Mouse (Mus musculus) ES-Bruce4 (cell line): ENCODE results near the gene Bdh1.

Experiments used
- CTCF ChIP-seq: IDR thresholded peaks from one replicate; pipeline ENCODE4 v1.8.1; 2011; ENCODE audit warnings: low read depth, low read length
- EP300 ChIP-seq: IDR thresholded peaks from 2 replicates; pipeline ENCODE4 v1.6.1; 2011; ENCODE audit warnings: low read depth, low read length; ENCODE audit not compliant: insufficient read depth
- POLR2A ChIP-seq: IDR thresholded peaks from one replicate; pipeline ENCODE4 v1.8.1; 2011; ENCODE audit warnings: low read length; ENCODE audit not compliant: insufficient read depth

DNA sequence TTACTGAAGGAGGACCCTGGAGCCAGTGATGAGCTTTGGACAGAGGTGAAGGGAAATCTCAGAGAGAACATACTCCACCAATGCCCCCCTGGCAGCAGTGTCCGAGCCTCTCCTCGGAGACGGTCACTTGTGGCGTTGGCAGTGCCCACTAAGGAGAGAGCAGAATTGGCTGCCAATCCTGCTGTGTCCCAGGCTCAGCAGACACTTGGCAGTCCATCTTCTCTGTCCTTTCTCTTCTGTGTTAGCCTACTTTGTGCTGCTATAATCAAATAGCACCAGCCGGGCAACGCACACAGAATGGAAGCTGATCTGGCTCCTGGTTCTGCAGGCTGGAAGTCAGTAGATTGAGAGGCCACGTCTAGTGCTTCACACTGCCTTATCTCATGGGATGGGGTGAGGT is 68.9 kb downstream of the Bdh1 start:
- TF ChIP-seq CTCF = no peak
- TF ChIP-seq POLR2A = no peak
- no peak for TF ChIP-seq EP300
